Mouse (Mus musculus) retina, postnatal 1 day (tissue): Measurements from ENCODE around the gene Parp1.
A peak's percentile ranks its signal among the peaks of the same experiment; 100 is the strongest.

ENCODE experiments used
- DNase-seq: peaks from one replicate; pipeline ENCODE4 v3.0.0-alpha.2; 2012

Gene Parp1

DNA sequence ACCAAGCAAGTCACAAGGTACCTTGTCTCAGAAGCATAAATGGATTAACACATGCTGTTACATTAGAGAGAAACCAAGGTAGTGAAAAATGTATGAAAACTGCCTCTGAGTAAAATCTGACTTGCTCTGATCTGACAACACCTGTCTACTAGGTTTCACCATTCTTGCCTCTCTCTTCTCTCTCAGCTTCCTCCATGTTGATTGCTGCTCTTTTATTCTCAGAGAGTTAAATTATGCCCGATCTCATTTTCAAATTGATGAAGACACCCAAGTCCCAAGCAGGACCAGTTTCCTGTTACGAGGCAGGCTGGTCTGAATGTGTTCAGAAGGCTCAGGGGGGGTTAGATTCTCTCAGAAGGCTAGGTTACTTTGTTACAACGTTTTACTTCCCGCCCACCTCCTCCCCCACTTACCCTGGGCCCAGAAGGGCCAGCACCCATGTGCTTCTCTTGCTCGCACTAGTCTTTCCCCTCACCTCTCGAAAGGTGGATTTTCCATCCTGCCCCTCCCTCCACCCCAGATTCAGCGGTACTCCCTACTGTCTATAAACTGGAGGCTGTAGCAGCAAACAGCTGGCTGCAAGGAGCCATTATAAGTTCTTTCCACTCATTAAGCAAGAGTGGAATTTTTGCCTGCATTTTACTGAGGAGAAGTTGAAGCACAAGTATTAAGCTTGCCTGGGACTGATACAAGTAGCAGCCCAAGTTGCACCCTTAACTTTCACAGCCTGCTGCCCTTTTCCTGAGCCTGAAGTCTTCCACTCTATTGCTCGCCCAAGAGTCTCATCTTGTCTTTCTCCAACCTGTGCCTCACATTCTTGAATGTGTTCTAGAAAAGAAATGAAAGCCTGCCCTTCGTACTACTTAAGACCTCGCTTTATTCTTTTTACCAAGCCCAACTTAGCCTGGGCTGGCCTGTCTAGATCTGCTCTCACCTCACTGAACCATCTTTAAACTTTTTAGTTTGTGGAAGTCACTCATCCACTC, 71.0 kb downstream of the Parp1 start:
- DNase-seq, result no peak

DNA sequence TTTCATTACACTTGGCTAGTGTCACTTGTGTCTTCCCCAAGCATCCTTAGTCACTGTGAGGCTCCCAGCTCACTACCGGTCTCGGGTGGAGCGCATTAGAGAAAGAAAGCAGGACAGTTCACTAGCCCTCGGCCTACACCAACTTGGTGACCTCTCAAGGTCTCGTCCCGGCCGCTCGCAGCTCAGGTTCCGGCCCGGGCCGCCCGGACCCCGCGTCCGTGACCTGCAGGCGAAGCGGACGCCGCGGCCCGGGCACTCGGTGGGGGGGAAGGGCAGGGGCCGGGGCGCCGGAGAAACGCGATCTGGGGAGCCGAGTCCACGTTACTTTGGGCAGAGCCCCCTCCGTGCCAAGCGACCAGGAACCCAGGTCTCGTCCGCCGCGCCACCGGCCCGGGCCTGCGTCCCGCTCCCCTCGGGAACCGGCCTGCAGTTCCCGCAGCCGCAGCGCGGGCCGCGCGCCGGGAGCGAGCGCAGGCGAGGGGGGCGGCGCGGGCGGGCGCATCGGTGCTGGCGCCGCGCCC, 71.9 kb downstream of the Parp1 start:
- peak; percentile 65 for DNase-seq

DNA sequence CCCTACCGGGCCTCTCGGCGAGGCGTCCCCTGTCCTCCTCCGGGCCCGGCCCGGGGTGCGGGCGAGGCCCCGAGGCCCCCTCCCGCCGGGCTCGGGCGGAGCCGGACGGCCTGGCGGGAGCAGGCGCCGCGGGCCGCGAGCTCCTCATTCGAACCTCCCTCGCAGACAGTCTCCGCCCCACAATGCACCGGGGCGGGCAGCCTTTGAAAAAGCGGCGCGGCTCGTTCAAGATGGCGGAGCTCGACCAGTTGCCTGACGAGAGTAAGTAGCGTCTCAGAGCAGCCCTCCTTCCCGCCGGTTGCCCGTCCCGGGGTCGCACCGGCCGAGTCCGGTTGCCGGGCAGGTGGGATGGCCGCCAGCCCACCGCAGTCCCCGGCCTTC, 72.4 kb downstream of the Parp1 start, which contains the start of gene Lin9:
Gene Lin9 (plus strand): TSS at position 14 of the 381 bp plus-strand sequence.
- peak; percentile 95 for DNase-seq

- DNase-seq, result no peak
These were observed 72.9 kb downstream of the Parp1 start for GRCm38 (mm10) chr1:180641518-180642227.

DNA sequence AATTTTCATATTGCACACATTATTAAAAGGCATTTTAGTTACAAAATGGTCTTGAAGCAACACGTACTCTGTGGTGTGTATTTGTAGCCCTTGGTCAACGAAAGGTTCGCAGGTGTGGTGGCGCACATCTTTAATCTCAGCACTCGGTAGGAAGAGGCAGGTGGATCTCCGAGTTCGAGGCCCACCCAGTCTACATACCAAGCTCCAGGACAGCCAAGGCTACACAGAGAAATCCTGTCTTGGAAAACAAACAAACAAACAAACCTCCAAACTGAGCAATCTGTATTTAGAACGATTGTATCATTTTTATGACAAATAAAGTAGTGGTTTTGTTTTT, 73.5 kb downstream of the Parp1 start:
- DNase-seq, result no peak
